Mouse (Mus musculus): ENCODE results near the gene BC028528. TPM values are rescaled to one million over a fixed set of nuclear protein-coding genes. Genes with fewer than 3 reads are reported as not detected.

Gene BC028528
- polyA plus RNA-seq, 1 experiment from 2014 or later, result 10.2 TPM

DNA sequence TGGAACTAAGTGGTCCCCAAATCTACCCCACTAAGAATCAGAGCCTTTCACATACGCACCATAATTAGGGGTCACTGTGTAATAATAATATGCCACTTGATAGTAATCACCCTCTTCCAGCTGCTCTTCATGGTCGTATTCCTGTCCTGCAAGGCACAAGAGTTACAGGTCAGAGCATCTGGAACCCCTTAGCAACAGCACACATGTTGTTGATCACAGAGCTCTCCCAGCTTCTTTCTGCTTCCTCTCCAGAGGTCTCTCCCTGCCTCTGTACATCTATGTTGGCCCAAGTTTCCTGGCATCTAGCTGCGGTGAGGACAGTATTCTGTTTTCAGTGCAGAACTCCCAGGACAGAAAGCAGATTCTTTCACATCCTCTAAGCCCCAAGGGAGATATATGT lies 2.1 kb downstream of the BC028528 start:
- H3K4me2 ChIP-seq (replicated peaks), result no peak overlapping the region
- no peak for ATAC-seq (ENCODE audit: low FRiP score, low read depth)
- H3K36me3 ChIP-seq, result no peaks in the 10 kb centered on the region
- H3K4me1 ChIP-seq, result peaks cover 13% of the 10 kb centered on the region
- H3K27ac ChIP-seq (replicated peaks), result no peak overlapping the region
- 81% methylated on average over 3 of the region's 3 CpGs for WGBS
- no peak overlapping the region for H3K4me3 ChIP-seq
- peaks cover 22% of the 10 kb centered on the region for H3K27me3 ChIP-seq
- no peaks in the 10 kb centered on the region for H3K9me3 ChIP-seq
- no peak overlapping the region for H3K9ac ChIP-seq (replicated peaks)

DNA sequence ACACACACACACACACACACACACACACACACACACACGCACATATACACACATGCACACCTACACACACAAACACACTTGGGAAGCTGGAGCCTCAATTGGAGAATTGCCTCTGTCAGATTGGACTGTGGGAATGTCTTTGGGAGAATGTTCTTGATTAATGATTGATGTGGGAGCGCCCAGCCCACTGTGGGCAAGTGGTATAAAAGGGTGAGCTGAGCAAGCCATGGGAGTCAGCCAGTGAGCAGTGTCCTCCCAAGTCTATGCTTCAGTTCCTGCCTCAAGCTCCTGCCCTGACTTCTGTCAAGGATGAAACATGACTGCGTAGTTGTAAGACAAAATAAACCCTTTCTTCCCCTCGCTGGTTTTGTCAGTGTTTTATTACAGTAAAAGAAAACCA lies 4.2 kb downstream of the BC028528 start:
- 90% methylated on average over 4 of the region's 4 CpGs for WGBS
- H3K9me3 ChIP-seq, result no peaks in the 10 kb centered on the region

DNA sequence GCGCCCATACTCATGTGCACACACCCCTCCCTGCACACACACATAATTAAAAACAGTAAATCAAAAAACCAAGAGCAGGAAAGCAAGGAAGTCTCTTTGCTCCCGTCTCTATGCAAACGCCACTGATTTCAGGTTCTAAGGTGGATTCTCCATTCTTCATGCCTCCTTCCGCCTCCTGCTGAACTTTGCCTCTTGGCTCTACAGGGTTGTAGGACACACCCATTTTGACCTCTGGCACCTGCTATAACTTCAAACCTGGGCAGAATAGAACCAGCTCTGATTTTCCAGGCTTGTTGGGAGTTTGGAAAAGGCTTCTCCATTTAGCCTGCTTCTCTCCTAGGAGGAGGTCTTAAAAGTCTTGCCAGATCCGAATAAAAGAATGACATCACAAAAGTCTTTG lies 7.4 kb downstream of the BC028528 start:
- no peak for ATAC-seq (ENCODE audit: low FRiP score, low read depth)
- 84% methylated on average over 5 of the region's 5 CpGs for WGBS
- no peaks in the 10 kb centered on the region for H3K36me3 ChIP-seq
- no peak overlapping the region for H3K9ac ChIP-seq (replicated peaks)
- no peak overlapping the region for H3K4me2 ChIP-seq (replicated peaks)
- H3K9me3 ChIP-seq, result no peaks in the 10 kb centered on the region
- H3K27ac ChIP-seq (replicated peaks), result no peak overlapping the region
- no peak overlapping the region for H3K4me3 ChIP-seq
- peaks cover 8% of the 10 kb centered on the region; the same call in 1 of the 2 replicates for H3K27me3 ChIP-seq
- H3K4me1 ChIP-seq, result peaks cover 16% of the 10 kb centered on the region

More for the DNA sequence above, 4.2 kb downstream of the BC028528 start:
- no peak overlapping the region for H3K4me3 ChIP-seq
- peaks cover 20% of the 10 kb centered on the region for H3K27me3 ChIP-seq
- H3K9ac ChIP-seq (replicated peaks), result no peak overlapping the region
- no peak overlapping the region for H3K4me2 ChIP-seq (replicated peaks)
- peaks cover 11% of the 10 kb centered on the region; the same call in 1 of the 2 replicates for H3K4me1 ChIP-seq
- no peaks in the 10 kb centered on the region for H3K36me3 ChIP-seq
- H3K27ac ChIP-seq (replicated peaks), result no peak overlapping the region
- ATAC-seq (ENCODE audit: low FRiP score, low read depth), result no peak

DNA sequence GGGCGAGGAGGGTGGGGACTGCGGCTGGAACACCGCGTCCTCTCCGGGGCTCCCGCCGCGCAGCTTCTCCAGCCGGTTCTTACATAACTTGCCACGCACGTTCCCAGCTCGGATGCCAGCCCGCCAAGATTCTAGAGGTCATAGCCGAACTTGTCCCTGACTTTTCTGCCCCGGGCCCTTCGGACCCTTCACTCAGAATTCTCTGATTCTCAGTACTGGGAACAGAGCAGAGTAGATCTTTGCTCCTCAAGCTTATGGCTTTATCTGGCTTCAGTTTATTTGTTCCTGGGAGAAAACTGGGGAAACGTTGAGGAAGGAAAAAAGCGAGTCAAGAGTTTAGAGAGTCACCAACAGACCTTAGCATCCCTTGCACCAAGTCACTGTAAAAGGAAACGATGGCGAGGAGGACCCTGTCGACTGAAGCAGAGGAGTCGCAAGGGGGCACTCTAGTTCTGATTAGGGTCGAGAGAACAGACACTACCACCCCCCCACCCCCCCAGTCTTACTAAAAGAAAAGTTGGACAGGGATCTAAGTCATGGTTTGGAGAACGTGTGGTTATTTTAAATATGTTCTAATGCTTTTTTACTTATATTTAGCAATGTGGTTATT lies 8.9 kb downstream of the BC028528 start:
- Histone ChIP-seq H3K4me2 (replicated peaks) (peak overlapping the region; percentile 98), H3K4me3 (peak overlapping the region; percentile 57), H3K27ac (replicated peaks) (no peak overlapping the region), H3K27me3 (peaks cover 8% of the 10 kb centered on the region; the same call in 1 of the 2 replicates), H3K36me3 (no peaks in the 10 kb centered on the region), H3K9ac (replicated peaks) (peak overlapping the region; percentile 50), H3K4me1 (peaks cover 16% of the 10 kb centered on the region), H3K9me3 (no peaks in the 10 kb centered on the region)
- WGBS, result 3% methylated on average over 24 of the region's 24 CpGs
- no peak for ATAC-seq (ENCODE audit: low FRiP score, low read depth)

DNA sequence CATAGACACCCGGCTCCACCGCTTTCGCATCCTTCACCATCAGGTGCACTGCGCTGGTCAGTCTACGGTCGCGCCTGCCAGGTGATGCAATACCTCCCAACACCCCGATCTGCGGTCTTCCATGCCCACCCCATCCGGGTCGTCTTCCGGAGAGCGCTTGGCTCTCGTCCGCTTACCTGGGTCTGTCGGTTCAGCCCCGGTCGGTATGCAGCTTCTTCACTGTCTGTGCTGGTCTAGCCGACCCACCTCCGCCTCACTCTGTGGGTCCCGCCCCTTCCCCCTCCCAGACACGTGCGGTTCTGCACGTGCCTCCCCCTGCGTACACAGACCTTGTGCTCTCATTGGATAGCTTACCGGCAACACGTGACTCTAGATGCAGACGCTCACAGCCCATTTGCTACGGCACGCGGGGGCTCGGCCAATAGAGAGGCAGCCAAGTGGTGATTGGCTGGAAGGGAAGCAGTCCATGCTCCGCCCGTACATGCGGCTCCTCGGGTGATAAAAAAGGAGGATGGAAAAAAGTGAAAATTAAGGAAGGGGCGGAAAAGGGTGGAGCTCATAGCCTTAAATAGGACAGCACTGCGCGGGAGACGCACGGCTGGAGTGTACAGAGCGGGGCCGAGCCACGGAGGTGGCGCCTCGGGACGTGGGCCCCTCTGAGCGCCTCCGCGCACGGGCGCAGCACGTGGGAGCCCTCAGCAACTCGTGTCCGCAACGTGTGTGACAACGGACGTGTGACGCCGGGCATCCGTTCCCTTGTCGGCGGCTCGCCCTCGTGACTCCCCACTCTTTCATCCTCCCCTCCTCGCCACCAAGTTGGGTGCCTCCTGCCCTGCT lies 9.6 kb downstream of the BC028528 start, which contains the start of gene Ciart:
TSS of gene Ciart (minus strand) at position 273 of the 837 bp plus-strand sequence.
- Histone ChIP-seq H3K27ac (replicated peaks) (no peak within 1 kb of the TSS), H3K4me3 (peak within 1 kb of the TSS; percentile 57), H3K4me2 (replicated peaks) (peak within 1 kb of the TSS; percentile 98), H3K27me3 (peaks cover 8% of the 10 kb centered on the region; the same call in 1 of the 2 replicates), H3K36me3 (no peaks in the 10 kb centered on the region), H3K9ac (replicated peaks) (peak within 1 kb of the TSS; percentile 51), H3K9me3 (no peaks in the 10 kb centered on the region), H3K4me1 (peaks cover 16% of the 10 kb centered on the region)
- peak; percentile 100 for ATAC-seq (ENCODE audit: low FRiP score, low read depth)
- under 1% methylated on average over 64 of the region's 66 CpGs for WGBS

DNA sequence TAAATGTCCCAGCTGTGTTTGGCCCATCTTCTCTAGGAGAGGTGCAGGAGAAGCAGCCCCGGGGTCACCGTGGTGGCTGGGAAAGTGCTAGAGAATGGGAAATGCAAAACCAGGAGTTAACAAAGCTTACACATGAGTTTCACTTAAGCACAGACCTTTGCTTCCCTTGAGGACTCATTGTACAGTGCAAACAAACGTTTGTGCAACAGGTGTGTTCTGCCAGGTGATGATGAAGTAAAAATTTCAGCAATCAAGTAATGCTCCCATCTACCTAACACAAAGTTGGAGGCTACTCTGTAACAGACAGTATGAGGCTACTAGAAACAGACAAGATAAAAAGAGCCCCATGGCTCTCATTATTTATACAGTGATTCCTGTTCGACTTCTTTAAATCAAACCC lies 12.7 kb downstream of the BC028528 start:
- H3K36me3 ChIP-seq, result no peaks in the 10 kb centered on the region
- ATAC-seq (ENCODE audit: low FRiP score, low read depth), result no peak
- H3K9me3 ChIP-seq, result no peaks in the 10 kb centered on the region
- no peak overlapping the region for H3K4me3 ChIP-seq
- no peak overlapping the region for H3K9ac ChIP-seq (replicated peaks)
- H3K4me2 ChIP-seq (replicated peaks), result no peak overlapping the region
- H3K27me3 ChIP-seq, result peaks cover 4% of the 10 kb centered on the region; the same call in 1 of the 2 replicates
- H3K27ac ChIP-seq (replicated peaks), result no peak overlapping the region
- H3K4me1 ChIP-seq, result peaks cover 16% of the 10 kb centered on the region
- 89% methylated on average over 4 of the region's 4 CpGs for WGBS

DNA sequence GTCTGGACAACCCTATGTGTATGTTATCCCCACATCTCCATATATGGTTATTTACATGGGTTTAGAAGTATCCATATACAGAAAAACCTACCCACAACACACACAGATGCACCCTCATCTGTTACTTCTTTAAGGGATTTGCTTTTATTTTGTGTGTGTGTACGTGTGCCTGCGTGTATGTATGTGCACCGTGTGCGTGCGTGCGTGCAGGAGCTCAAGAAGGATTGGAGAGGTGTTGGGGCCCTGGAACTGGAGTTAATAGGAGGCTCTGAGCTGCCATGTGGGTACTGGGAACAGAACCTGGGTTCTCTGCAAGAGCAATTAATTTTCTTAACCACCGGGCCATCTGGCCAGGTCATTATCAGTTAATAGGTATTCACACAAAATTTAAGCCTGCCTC lies 19.8 kb downstream of the BC028528 start:
- Histone ChIP-seq H3K36me3 (peaks cover 21% of the 10 kb centered on the region), H3K27me3 (no peaks in the 10 kb centered on the region), H3K4me2 (replicated peaks) (peak overlapping the region; percentile 71), H3K9ac (replicated peaks) (peak overlapping the region; percentile 79), H3K4me3 (peak overlapping the region; percentile 62), H3K4me1 (peaks cover 16% of the 10 kb centered on the region), H3K9me3 (no peaks in the 10 kb centered on the region), H3K27ac (replicated peaks) (no peak overlapping the region)
- ATAC-seq (ENCODE audit: low FRiP score, low read depth), result no peak
- 88% methylated on average over 7 of the region's 7 CpGs for WGBS

DNA sequence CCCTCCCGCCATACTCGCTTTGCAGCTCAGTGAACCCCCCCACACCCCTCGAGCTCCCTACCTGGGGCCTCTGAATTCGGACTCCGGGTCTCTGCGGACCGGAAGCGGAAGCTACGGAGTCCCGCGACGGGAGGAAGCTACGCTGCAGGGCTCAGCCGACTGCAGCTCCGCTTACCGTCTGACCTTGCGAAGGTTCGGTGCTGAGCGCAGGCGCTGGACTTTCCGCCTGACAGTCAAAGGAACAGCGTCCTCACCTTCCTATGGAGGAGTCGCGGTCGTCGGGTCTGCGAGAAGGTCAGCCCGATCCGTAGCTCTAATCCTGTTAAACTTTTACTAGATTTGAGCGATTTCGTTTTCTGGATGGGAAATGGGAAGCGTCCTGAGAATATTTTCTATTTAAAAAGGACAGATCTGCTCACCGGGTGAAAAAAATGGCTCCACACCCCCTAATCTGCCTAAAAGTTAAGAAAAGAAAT lies 20.4 kb downstream of the BC028528 start, which contains the start of gene Mrps21:
TSS of gene Mrps21 (minus strand) at position 128 of the 476 bp plus-strand sequence.
- no peaks in the 10 kb centered on the region for H3K9me3 ChIP-seq
- peaks cover 16% of the 10 kb centered on the region for H3K4me1 ChIP-seq
- peak; percentile 93 for ATAC-seq (ENCODE audit: low FRiP score, low read depth)
- no peaks in the 10 kb centered on the region for H3K27me3 ChIP-seq
- H3K9ac ChIP-seq (replicated peaks), result peak within 1 kb of the TSS; percentile 79
- peak within 1 kb of the TSS; percentile 71 for H3K4me2 ChIP-seq (replicated peaks)
- H3K27ac ChIP-seq (replicated peaks), result peak within 1 kb of the TSS; percentile 82
- under 1% methylated on average over 33 of the region's 33 CpGs for WGBS
- H3K4me3 ChIP-seq, result peak within 1 kb of the TSS; percentile 62
- peaks cover 28% of the 10 kb centered on the region for H3K36me3 ChIP-seq

DNA sequence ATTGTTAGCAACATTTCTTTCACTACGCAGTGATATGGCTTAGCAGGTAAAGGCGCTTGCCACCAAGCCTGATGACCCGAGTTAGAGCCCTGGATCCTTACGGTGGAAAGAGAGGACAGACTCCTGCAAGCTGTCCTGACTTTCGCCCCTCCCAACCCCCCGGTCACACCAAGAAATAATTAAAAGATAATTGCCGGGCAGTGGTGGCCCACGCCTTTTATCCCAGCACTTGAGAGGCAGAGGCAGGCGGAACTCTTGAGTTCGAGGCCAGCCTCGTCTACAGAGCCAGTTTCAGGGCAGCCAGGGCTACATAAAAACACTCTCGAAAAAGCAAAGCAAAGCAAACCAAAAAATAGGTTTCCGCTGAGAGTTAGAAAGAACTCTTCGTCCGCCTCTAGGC lies 20.8 kb downstream of the BC028528 start:
- WGBS, result 8% methylated on average over 15 of the region's 15 CpGs

DNA sequence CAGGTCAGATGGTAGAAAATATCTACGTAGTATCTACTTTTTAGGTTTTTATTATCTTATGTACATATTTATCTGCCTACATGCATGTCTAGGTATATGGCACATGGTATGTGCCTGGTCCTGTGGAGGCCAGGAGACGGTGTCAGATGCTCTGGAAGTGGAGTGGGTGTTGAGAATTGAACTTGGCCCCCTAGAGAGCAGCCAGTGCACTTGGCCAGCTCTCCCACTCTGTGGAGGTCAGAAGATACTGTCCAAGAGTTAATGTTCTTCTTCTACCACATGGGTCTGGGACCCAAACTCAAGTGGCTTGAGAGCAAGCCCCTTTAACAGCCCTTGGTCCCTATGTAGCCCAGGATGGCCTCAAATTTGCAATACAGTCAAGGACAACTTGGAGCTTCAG lies 24.4 kb downstream of the BC028528 start:
- Histone ChIP-seq H3K4me1 (peaks cover 15% of the 10 kb centered on the region), H3K4me2 (replicated peaks) (no peak overlapping the region), H3K9me3 (no peaks in the 10 kb centered on the region), H3K9ac (replicated peaks) (no peak overlapping the region), H3K36me3 (peaks cover 54% of the 10 kb centered on the region), H3K4me3 (no peak overlapping the region), H3K27me3 (no peaks in the 10 kb centered on the region), H3K27ac (replicated peaks) (no peak overlapping the region)
- ATAC-seq (ENCODE audit: low FRiP score, low read depth), result no peak
- 97% methylated on average over 2 of the region's 2 CpGs for WGBS

More for the DNA sequence above, 20.8 kb downstream of the BC028528 start:
- H3K9me3 ChIP-seq, result no peaks in the 10 kb centered on the region
- H3K9ac ChIP-seq (replicated peaks), result peak overlapping the region; percentile 79
- H3K4me1 ChIP-seq, result peaks cover 16% of the 10 kb centered on the region
- ATAC-seq (ENCODE audit: low FRiP score, low read depth), result peak; percentile 62
- H3K4me3 ChIP-seq, result peak overlapping the region; percentile 62
- H3K4me2 ChIP-seq (replicated peaks), result peak overlapping the region; percentile 71
- H3K36me3 ChIP-seq, result peaks cover 31% of the 10 kb centered on the region
- peak overlapping the region; percentile 82 for H3K27ac ChIP-seq (replicated peaks)
- H3K27me3 ChIP-seq, result no peaks in the 10 kb centered on the region

DNA sequence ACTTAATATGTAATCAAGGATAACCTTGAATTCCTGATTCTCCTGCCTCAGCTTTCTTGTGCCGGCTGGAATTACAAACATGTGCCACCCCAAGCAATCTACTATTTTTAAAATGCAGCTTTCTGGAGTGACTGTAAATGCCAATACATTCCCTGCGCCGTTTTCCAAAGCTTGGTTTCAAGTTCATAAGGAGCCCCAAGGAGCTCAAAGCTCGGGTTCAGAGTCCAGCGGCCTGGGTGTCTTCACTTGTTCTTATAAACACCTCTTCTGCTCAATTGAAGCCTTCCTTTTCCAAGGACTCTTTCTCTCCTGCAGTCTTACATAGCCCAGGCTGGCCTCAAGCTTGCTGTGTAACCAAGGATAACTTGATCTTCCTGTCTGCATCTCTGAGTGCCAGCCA lies 25.7 kb downstream of the BC028528 start:
- no peak for ATAC-seq (ENCODE audit: low FRiP score, low read depth)
- peaks cover 59% of the 10 kb centered on the region for H3K36me3 ChIP-seq
- WGBS, result 91% methylated on average over 5 of the region's 5 CpGs
- no peak overlapping the region for H3K9ac ChIP-seq (replicated peaks)
- no peaks in the 10 kb centered on the region for H3K9me3 ChIP-seq
- no peaks in the 10 kb centered on the region for H3K27me3 ChIP-seq
- no peak overlapping the region for H3K4me3 ChIP-seq
- H3K27ac ChIP-seq (replicated peaks), result no peak overlapping the region
- peaks cover 8% of the 10 kb centered on the region; the same call in 1 of the 2 replicates for H3K4me1 ChIP-seq
- H3K4me2 ChIP-seq (replicated peaks), result no peak overlapping the region

DNA sequence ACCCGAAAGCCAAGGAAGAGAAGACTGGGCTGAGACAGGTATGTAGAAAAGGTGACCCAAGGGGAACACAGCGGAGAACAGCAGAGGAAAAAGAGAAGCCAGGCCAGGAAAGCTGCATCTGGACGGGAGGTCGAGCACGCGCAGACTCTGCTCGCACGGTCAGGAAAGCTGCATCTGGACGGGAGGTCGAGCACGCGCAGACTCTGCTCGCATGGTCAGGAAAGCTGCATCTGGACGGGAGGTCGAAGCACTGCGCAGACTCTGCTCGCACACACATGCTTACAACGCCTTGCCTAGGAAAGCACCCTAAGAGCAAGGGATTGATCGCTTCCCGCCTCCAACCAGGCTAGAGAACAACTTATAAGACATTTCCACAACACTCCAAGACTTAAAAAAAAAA lies 26.2 kb downstream of the BC028528 start:
- Histone ChIP-seq H3K27ac (replicated peaks) (no peak overlapping the region), H3K4me3 (no peak overlapping the region), H3K9me3 (no peaks in the 10 kb centered on the region), H3K36me3 (peaks cover 59% of the 10 kb centered on the region), H3K4me1 (peaks cover 4% of the 10 kb centered on the region; the same call in 1 of the 2 replicates), H3K4me2 (replicated peaks) (no peak overlapping the region), H3K9ac (replicated peaks) (no peak overlapping the region), H3K27me3 (no peaks in the 10 kb centered on the region)
- WGBS, result 94% methylated on average over 20 of the region's 20 CpGs
- no peak for ATAC-seq (ENCODE audit: low FRiP score, low read depth)
